Mouse (Mus musculus): ENCODE data around the gene A630001G21Rik.
A peak's percentile ranks its signal among the peaks of the same experiment; 100 is the strongest.

A630001G21Rik gene

GRCm38 (mm10) chr1:85771976-85772375 lies 6.5 kb downstream of the A630001G21Rik start:
- no peak for DNase-seq (ENCODE audit: low spot score)

GRCm38 (mm10) chr1:85767754-85768153 lies 10.7 kb downstream of the A630001G21Rik start:
- DNase-seq (ENCODE audit: low spot score): no peak

GRCm38 (mm10) chr1:85766120-85766519 lies 12.3 kb downstream of the A630001G21Rik start:
- no peak for DNase-seq (ENCODE audit: low spot score)

GRCm38 (mm10) chr1:85764291-85764690 lies 14.2 kb downstream of the A630001G21Rik start:
- DNase-seq (ENCODE audit: low spot score): no peak

GRCm38 (mm10) chr1:85763386-85763785 lies 15.1 kb downstream of the A630001G21Rik start:
- no peak for DNase-seq (ENCODE audit: low spot score)

GRCm38 (mm10) chr1:85761665-85762064 lies 16.8 kb downstream of the A630001G21Rik start:
- DNase-seq (ENCODE audit: low spot score): no peak

- no peak for DNase-seq (ENCODE audit: low spot score)
Observed at GRCm38 (mm10) chr1:85758969-85759293, 19.5 kb downstream of the A630001G21Rik start.

GRCm38 (mm10) chr1:85758231-85758968 lies 20.0 kb downstream of the A630001G21Rik start:
- no peak for DNase-seq (ENCODE audit: low spot score)

- DNase-seq (ENCODE audit: low spot score): no peak
Observed at GRCm38 (mm10) chr1:85757531-85758230, 20.8 kb downstream of the A630001G21Rik start.

- no peak for DNase-seq (ENCODE audit: low spot score)
Observed at GRCm38 (mm10) chr1:85751932-85752680, 26.3 kb downstream of the A630001G21Rik start.

- DNase-seq (ENCODE audit: low spot score): peak; percentile 6
Observed at GRCm38 (mm10) chr1:85751494-85751893, 26.9 kb downstream of the A630001G21Rik start.

GRCm38 (mm10) chr1:85750650-85751049 lies 27.8 kb downstream of the A630001G21Rik start:
- no peak for DNase-seq (ENCODE audit: low spot score)

- DNase-seq (ENCODE audit: low spot score): no peak
Observed at GRCm38 (mm10) chr1:85749829-85750228, 28.6 kb downstream of the A630001G21Rik start.

- no peak for DNase-seq (ENCODE audit: low spot score)
Observed at GRCm38 (mm10) chr1:85746511-85746910, 31.9 kb downstream of the A630001G21Rik start.

- no peak for DNase-seq (ENCODE audit: low spot score)
Observed at GRCm38 (mm10) chr1:85744539-85744938, 33.9 kb downstream of the A630001G21Rik start.

- no peak for DNase-seq (ENCODE audit: low spot score)
Observed at GRCm38 (mm10) chr1:85742916-85743505, 35.4 kb downstream of the A630001G21Rik start.

GRCm38 (mm10) chr1:85742333-85742732 lies 36.1 kb downstream of the A630001G21Rik start:
- DNase-seq (ENCODE audit: low spot score): no peak

- DNase-seq (ENCODE audit: low spot score): no peak
Observed at GRCm38 (mm10) chr1:85740923-85741322, 37.5 kb downstream of the A630001G21Rik start.

GRCm38 (mm10) chr1:85739819-85740218 lies 38.6 kb downstream of the A630001G21Rik start:
- no peak for DNase-seq (ENCODE audit: low spot score)

GRCm38 (mm10) chr1:85739000-85739399 lies 39.4 kb downstream of the A630001G21Rik start:
- no peak for DNase-seq (ENCODE audit: low spot score)

- DNase-seq (ENCODE audit: low spot score): peak; percentile 76
Observed at GRCm38 (mm10) chr1:85736355-85737184, 41.9 kb downstream of the A630001G21Rik start.

Measured in ovary, postnatal 14 days (tissue).